Mouse (Mus musculus) MEL (cell line): ENCODE data around the gene Gprc5a.

Experiments
- CTCF ChIP-seq, 3 experiments: IDR thresholded peaks in 2 of 3; conservative IDR thresholded peaks in 1 of 3; 2 replicates each; pipeline ENCODE4 v1.5.1; 2011 to 2012; ENCODE audit warnings: low read length in 3 of 3, low read depth in 2 of 3, mild to moderate bottlenecking in 2 of 3, improper control_type of control experiment in 1 of 3, inconsistent platforms in 1 of 3, mixed read lengths in 1 of 3, moderate library complexity in 1 of 3; ENCODE audit not compliant: control insufficient read depth in 1 of 3, insufficient read depth in 1 of 3, poor library complexity in 1 of 3, severe bottlenecking in 1 of 3
- EP300 ChIP-seq, 2 experiments: IDR thresholded peaks; 2 replicates each; pipeline ENCODE4 v1.6.1; 2011; ENCODE audit warnings: improper control_type of control experiment in 2 of 2, low read length in 2 of 2, low read depth in 1 of 2, mild to moderate bottlenecking in 1 of 2
- GATA1 ChIP-seq: IDR thresholded peaks from 2 replicates; pipeline ENCODE4 v1.6.1; 2011; ENCODE audit warnings: low read depth, low read length, improper control_type of control experiment
- MAFK ChIP-seq: IDR thresholded peaks from 2 replicates; pipeline ENCODE4 v1.6.1; 2011; ENCODE audit warnings: low read depth, mild to moderate bottlenecking, low read length, improper control_type of control experiment, borderline replicate concordance
- MAX ChIP-seq: IDR thresholded peaks from 2 replicates; pipeline ENCODE4 v1.6.1; 2011; ENCODE audit warnings: low read length, improper control_type of control experiment
- MEF2A ChIP-seq: IDR thresholded peaks from 2 replicates; pipeline ENCODE4 v1.6.1; 2014; ENCODE audit warnings: low read depth, mild to moderate bottlenecking, inconsistent platforms, low read length, improper control_type of control experiment; ENCODE audit not compliant: poor library complexity, insufficient replicate concordance, severe bottlenecking; ENCODE audit errors: extremely low read depth
- MXI1 ChIP-seq: IDR thresholded peaks from 2 replicates; pipeline ENCODE4 v1.6.1; 2011; ENCODE audit warnings: mild to moderate bottlenecking, low read depth, low read length, improper control_type of control experiment
- MYC ChIP-seq: IDR thresholded peaks from 2 replicates; pipeline ENCODE4 v1.6.1; 2011; ENCODE audit warnings: low read depth, mild to moderate bottlenecking, low read length, improper control_type of control experiment, moderate library complexity
- POLR2A ChIP-seq, 2 experiments: IDR thresholded peaks; 2 replicates each; pipeline ENCODE4 v1.6.1; 2011 to 2012; ENCODE audit warnings: low read length in 2 of 2, mild to moderate bottlenecking in 2 of 2, control low read depth in 1 of 2, improper control_type of control experiment in 1 of 2, low read depth in 1 of 2, moderate library complexity in 1 of 2; ENCODE audit not compliant: control insufficient read depth in 1 of 2, insufficient read depth in 1 of 2, poor library complexity in 1 of 2
- SIN3A ChIP-seq: IDR thresholded peaks from 2 replicates; pipeline ENCODE4 v1.6.1; 2012; ENCODE audit warnings: low read length, improper control_type of control experiment, inconsistent platforms
- TAL1 ChIP-seq: IDR thresholded peaks from 2 replicates; pipeline ENCODE4 v1.6.1; 2012; ENCODE audit warnings: mild to moderate bottlenecking, inconsistent platforms, low read length, moderate library complexity, mixed read lengths
- USF1 ChIP-seq: IDR thresholded peaks from 2 replicates; pipeline ENCODE4 v1.6.1; 2014; ENCODE audit warnings: low read depth, mild to moderate bottlenecking, inconsistent platforms, low read length, improper control_type of control experiment, moderate library complexity

- TF ChIP-seq CTCF (IDR thresholded peaks at IDR 0.05 in 2 of 3, conservative IDR thresholded peaks at IDR 0.05 in 1 of 3; ENCODE audit: control insufficient read depth in 1 of 3, insufficient read depth in 1 of 3, low read depth in 2 of 3, low read length in 3 of 3, poor library complexity in 1 of 3, severe bottlenecking in 1 of 3) (no peak), GATA1 (no peak), MAX (no peak), TAL1 (no peak), POLR2A (IDR thresholded peaks at IDR 0.05; ENCODE audit: control insufficient read depth in 1 of 2, insufficient read depth in 1 of 2, low read depth in 1 of 2, low read length in 2 of 2, poor library complexity in 1 of 2) (no peak), SIN3A (no peak), EP300 (IDR thresholded peaks at IDR 0.05; ENCODE audit: low read depth in 1 of 2, low read length in 2 of 2) (no peak), MYC (no peak), USF1 (no peak), MXI1 (no peak), MAFK (no peak), MEF2A (no peak)
These were observed 25.1 kb upstream of the Gprc5a start for GRCm38 (mm10) chr6:135040275-135040871.
